8 mouse cellular contexts compared by ENCODE assay signal in genomic region chr1:171246709-171247452, GRCm38 (mm10). TPM values are rescaled to one million over a fixed set of nuclear protein-coding genes. Genes with fewer than 3 reads are reported as not detected.
A peak's percentile ranks its signal among the peaks of the same experiment; 100 is the strongest.
DNase-seq lines count a peak whose midpoint lies in the region; ATAC-seq and TF ChIP-seq lines count a peak whose summit lies in the region.

No protein-coding gene starts in this region.

- TF ChIP-seq POLR2A in brain, embryonic 14.5 days (IDR thresholded peaks at IDR 0.05; ENCODE audit: borderline replicate concordance, extremely low read depth, insufficient read depth, insufficient read length, poor library complexity, severe bottlenecking) = peak; percentile 87
- TF ChIP-seq POLR2A in liver, adult 2 months (IDR thresholded peaks at IDR 0.05; ENCODE audit: extremely low read depth, insufficient read depth, low read length) = peak; percentile 75
- TF ChIP-seq POLR2A in myocyte (IDR thresholded peaks at IDR 0.05; ENCODE audit: insufficient read length, low read depth) = peak; percentile 81

- peaks cover 19% of the 10 kb centered on the region for H3K79me3 ChIP-seq in C2C12 (ENCODE audit: low read depth)

- peak overlapping the region; percentile 98 for H3K9ac ChIP-seq in heart, embryonic 11.5 days (ENCODE audit: low read depth, low read length)
- peak overlapping the region; percentile 97 for H3K9ac ChIP-seq in kidney, embryonic 16.5 days (replicated peaks; ENCODE audit: low read length)
- peak overlapping the region; percentile 89 for H3K9ac ChIP-seq in liver, adult 2 months (ENCODE audit: low read depth, low read length)

- DNase-seq in brain, embryonic 14.5 days (ENCODE audit: low read depth) = peak; percentile 100
- peak; percentile 98 for DNase-seq in liver, adult 2 months (ENCODE audit: extremely low read depth, low read depth, low spot score)
- DNase-seq in splenic B cell, adult 2 months (ENCODE audit: low read depth, low spot score) = peak; percentile 98

- peaks cover 35% of the 10 kb centered on the region for H3K79me2 ChIP-seq in C2C12 (ENCODE audit: control insufficient read depth, insufficient read depth)
- peaks cover 9% of the 10 kb centered on the region; the same call in 1 of the 2 replicates for H3K79me2 ChIP-seq in liver, adult 2 months (ENCODE audit: control insufficient read depth, insufficient read depth, low read length)
- H3K79me2 ChIP-seq in myocyte (ENCODE audit: control insufficient read depth, insufficient read depth) = peaks cover 29% of the 10 kb centered on the region

- under 1% methylated on average over 41 of the region's 41 CpGs for WGBS in heart, embryonic 11.5 days (ENCODE audit: insufficient replicate concordance)
- WGBS in kidney, embryonic 16.5 days = under 1% methylated on average over 41 of the region's 41 CpGs
- WGBS in liver, adult 2 months = under 1% methylated on average over 41 of the region's 41 CpGs

- peak overlapping the region; percentile 92 for H3K27ac ChIP-seq in heart, embryonic 11.5 days (ENCODE audit: low read depth, low read length)
- H3K27ac ChIP-seq in kidney, embryonic 16.5 days (ENCODE audit: low read length) = peak overlapping the region; percentile 95
- H3K27ac ChIP-seq in liver, adult 2 months (replicated peaks; ENCODE audit: insufficient read depth, low read depth, low read length) = peak overlapping the region; percentile 83

- H3K4me2 ChIP-seq in heart, embryonic 11.5 days = peak overlapping the region; percentile 81
- H3K4me2 ChIP-seq in kidney, embryonic 16.5 days (replicated peaks; ENCODE audit: low read depth, low read length) = peak overlapping the region; percentile 87
- peak overlapping the region; percentile 98 for H3K4me2 ChIP-seq in myocyte (ENCODE audit: low read depth)

- peaks cover 38% of the 10 kb centered on the region for H3K4me1 ChIP-seq in erythroblast, embryonic 14.5 days (ENCODE audit: control insufficient read depth)
- peaks cover 34% of the 10 kb centered on the region for H3K4me1 ChIP-seq in heart, embryonic 11.5 days (ENCODE audit: control insufficient read depth, insufficient read depth, low read length)
- H3K4me1 ChIP-seq in kidney, embryonic 16.5 days (ENCODE audit: insufficient read depth, low read length) = peaks cover 53% of the 10 kb centered on the region
- H3K4me1 ChIP-seq in liver, adult 2 months (ENCODE audit: control insufficient read depth, insufficient read depth, low read length) = peaks cover 10% of the 10 kb centered on the region

- H3ac ChIP-seq in C2C12 (ENCODE audit: control insufficient read depth, insufficient read length, low read depth) (peak overlapping the region; percentile 100), myocyte (ENCODE audit: control insufficient read depth, insufficient read length) (no peak overlapping the region)

- TF ChIP-seq CTCF in C2C12 (IDR thresholded peaks at IDR 0.05; ENCODE audit: control insufficient read depth, insufficient read depth, insufficient read length) = peak; percentile 80
- peak; percentile 92 for TF ChIP-seq CTCF in brain, embryonic 14.5 days (IDR thresholded peaks at IDR 0.05; ENCODE audit: borderline replicate concordance, extremely low read depth, insufficient read depth, insufficient read length)
- peak; percentile 88 for TF ChIP-seq CTCF in liver, adult 2 months (IDR thresholded peaks at IDR 0.05; ENCODE audit: low read depth, low read length)

- H3K4me3 ChIP-seq in C2C12 (ENCODE audit: insufficient read depth, poor library complexity, severe bottlenecking) (peak overlapping the region; percentile 65), myocyte (peak overlapping the region; percentile 62)
- H3K4me3 ChIP-seq in erythroblast, embryonic 14.5 days (replicated peaks) = peak overlapping the region; percentile 72
- H3K4me3 ChIP-seq in heart, embryonic 11.5 days (ENCODE audit: low read depth, low read length) = peak overlapping the region; percentile 84
- H3K4me3 ChIP-seq in kidney, embryonic 16.5 days (ENCODE audit: low read length) = peak overlapping the region; percentile 93
- peak overlapping the region; percentile 77 for H3K4me3 ChIP-seq in liver, adult 2 months (ENCODE audit: insufficient read depth, low read depth, low read length)

- H3K36me3 ChIP-seq in C2C12 (ENCODE audit: control insufficient read depth, insufficient read depth) (peaks cover 7% of the 10 kb centered on the region), myocyte (ENCODE audit: control insufficient read depth, insufficient read depth) (no peaks in the 10 kb centered on the region)
- H3K36me3 ChIP-seq in erythroblast, embryonic 14.5 days (ENCODE audit: control insufficient read depth) = peaks cover 28% of the 10 kb centered on the region
- H3K36me3 ChIP-seq in heart, embryonic 11.5 days (ENCODE audit: control insufficient read depth, insufficient read depth, low read length) = peaks cover 6% of the 10 kb centered on the region; the same call in 1 of the 2 replicates
- peaks cover 32% of the 10 kb centered on the region for H3K36me3 ChIP-seq in kidney, embryonic 16.5 days (ENCODE audit: insufficient read depth, low read length)
- H3K36me3 ChIP-seq in liver, adult 2 months (ENCODE audit: control insufficient read depth, insufficient read depth, low read length) = peaks cover 12% of the 10 kb centered on the region
- H3K36me3 ChIP-seq in splenic B cell, adult 2 months (ENCODE audit: control insufficient read depth, insufficient read depth, low read length, poor library complexity, severe bottlenecking) = peaks cover 2% of the 10 kb centered on the region; the same call in 1 of the 2 replicates

- H3K27me3 ChIP-seq in C2C12 (ENCODE audit: control insufficient read depth, insufficient read depth, insufficient read length) (no peaks in the 10 kb centered on the region), myocyte (ENCODE audit: control insufficient read depth, insufficient read depth, insufficient read length) (no peaks in the 10 kb centered on the region)
- H3K27me3 ChIP-seq in erythroblast, embryonic 14.5 days (ENCODE audit: control insufficient read depth) = peaks cover 36% of the 10 kb centered on the region
- 0 out of 2 replicates have a peak, but pooled peaks cover 3% of the 10 kb centered on the region for H3K27me3 ChIP-seq in heart, embryonic 11.5 days (ENCODE audit: control insufficient read depth, insufficient read depth, low read length)
- no peaks in the 10 kb centered on the region for H3K27me3 ChIP-seq in kidney, embryonic 16.5 days (ENCODE audit: insufficient read depth, low read length)
- no peaks in the 10 kb centered on the region for H3K27me3 ChIP-seq in liver, adult 2 months (ENCODE audit: control insufficient read depth, insufficient read depth, low read length)
- no peaks in the 10 kb centered on the region for H3K27me3 ChIP-seq in splenic B cell, adult 2 months (ENCODE audit: control insufficient read depth, insufficient read depth, low read length, poor library complexity, severe bottlenecking)

- peak; percentile 87 for ATAC-seq in heart, embryonic 11.5 days (replicated peaks; ENCODE audit: insufficient number of reproducible peaks, low FRiP score, low TSS enrichment)
- ATAC-seq in kidney, embryonic 16.5 days (ENCODE audit: low FRiP score, low TSS enrichment) = peak; percentile 86

- no peaks in the 10 kb centered on the region for H3K9me3 ChIP-seq in erythroblast, embryonic 14.5 days (ENCODE audit: control insufficient read depth, low read length)
- H3K9me3 ChIP-seq in heart, embryonic 11.5 days (replicated peaks; ENCODE audit: control insufficient read depth, low read length) = no peaks in the 10 kb centered on the region
- H3K9me3 ChIP-seq in kidney, embryonic 16.5 days (ENCODE audit: low read length) = no peaks in the 10 kb centered on the region

RNA-seq across cellular contexts. Expression of gene Adamts4, which starts 3.3 kb away (rescaled TPM):
- polyA plus RNA-seq in C2C12 (2012; fragmentation: generic; extraction: Trizol) (6.7 TPM), myocyte (2012; fragmentation: generic; extraction: Trizol) (15.0 TPM)
- 4.1 and 4.6 TPM in 2 replicates for polyA plus RNA-seq in brain, embryonic 14.5 days (2012; rRNA removed)
- not detected in 2 replicates for polyA plus RNA-seq in erythroblast, embryonic 14.5 days (2012)
- polyA plus RNA-seq in heart, embryonic 11.5 days (2014; fragmentation: Nextera tagmentation; extraction: Ambion mirVana) = 1.5 and 1.7 TPM in 2 replicates
- polyA plus RNA-seq in kidney, embryonic 16.5 days (2015; fragmentation: Nextera tagmentation; extraction: Ambion mirVana) = 13.4 and 15.2 TPM in 2 replicates
- 0.09 and 0.13 TPM in 2 replicates for total RNA-seq in liver, adult 2 months (2014; rRNA removed)
- polyA plus RNA-seq in liver, adult 2 months (2012; rRNA removed) = 0.15 and 0.37 TPM in 2 replicates

RNA-seq across cellular contexts. Expression of gene Ndufs2, which starts 4.3 kb away (rescaled TPM):
- 227 TPM for polyA plus RNA-seq in C2C12 (2012; fragmentation: generic; extraction: Trizol)
- 130 and 153 TPM in 2 replicates for polyA plus RNA-seq in brain, embryonic 14.5 days (2012; rRNA removed)
- 7.0 and 7.5 TPM in 2 replicates for polyA plus RNA-seq in erythroblast, embryonic 14.5 days (2012)
- 446 and 471 TPM in 2 replicates for polyA plus RNA-seq in heart, embryonic 11.5 days (2014; fragmentation: Nextera tagmentation; extraction: Ambion mirVana)
- polyA plus RNA-seq in kidney, embryonic 16.5 days (2015; fragmentation: Nextera tagmentation; extraction: Ambion mirVana) = 311 and 368 TPM in 2 replicates
- total RNA-seq in liver, adult 2 months (2014; rRNA removed) = 272 and 275 TPM in 2 replicates
- polyA plus RNA-seq in liver, adult 2 months (2012; rRNA removed) = 174 and 195 TPM in 2 replicates
- 409 TPM for polyA plus RNA-seq in myocyte (2012; fragmentation: generic; extraction: Trizol)

RNA-seq across cellular contexts. Expression of gene Fcer1g, which starts 12.7 kb away (rescaled TPM):
- polyA plus RNA-seq in C2C12 (2012; fragmentation: generic; extraction: Trizol) = not detected
- polyA plus RNA-seq in brain, embryonic 14.5 days (2012; rRNA removed) = 16.5 and 18.2 TPM in 2 replicates
- 0.13 and 0.17 TPM in 2 replicates for polyA plus RNA-seq in erythroblast, embryonic 14.5 days (2012)
- 12.1 and 18.4 TPM in 2 replicates for polyA plus RNA-seq in heart, embryonic 11.5 days (2014; fragmentation: Nextera tagmentation; extraction: Ambion mirVana)
- polyA plus RNA-seq in kidney, embryonic 16.5 days (2015; fragmentation: Nextera tagmentation; extraction: Ambion mirVana) = 35.0 and 37.2 TPM in 2 replicates
- total RNA-seq in liver, adult 2 months (2014; rRNA removed) = 6.4 and 12.4 TPM in 2 replicates
- 21.3 and 50.7 TPM in 2 replicates for polyA plus RNA-seq in liver, adult 2 months (2012; rRNA removed)
- not detected for polyA plus RNA-seq in myocyte (2012; fragmentation: generic; extraction: Trizol)

RNA-seq across cellular contexts. Expression of gene Apoa2, which starts 22.0 kb away (rescaled TPM):
- polyA plus RNA-seq in C2C12 (2012; fragmentation: generic; extraction: Trizol) = not detected
- polyA plus RNA-seq in brain, embryonic 14.5 days (2012; rRNA removed) = 2.7 and 3.7 TPM in 2 replicates
- 0.42 and 2.1 TPM in 2 replicates for polyA plus RNA-seq in erythroblast, embryonic 14.5 days (2012)
- 13.6 and 55.4 TPM in 2 replicates for polyA plus RNA-seq in heart, embryonic 11.5 days (2014; fragmentation: Nextera tagmentation; extraction: Ambion mirVana)
- polyA plus RNA-seq in kidney, embryonic 16.5 days (2015; fragmentation: Nextera tagmentation; extraction: Ambion mirVana) = 22.4 and 32.2 TPM in 2 replicates
- 15,245 and 18,176 TPM in 2 replicates for total RNA-seq in liver, adult 2 months (2014; rRNA removed)
- 28,168 and 29,095 TPM in 2 replicates for polyA plus RNA-seq in liver, adult 2 months (2012; rRNA removed)
- polyA plus RNA-seq in myocyte (2012; fragmentation: generic; extraction: Trizol) = not detected

RNA-seq across cellular contexts. Expression of gene B4galt3, which starts 23.2 kb away (rescaled TPM):
- polyA plus RNA-seq in C2C12 (2012; fragmentation: generic; extraction: Trizol) (17.4 TPM), myocyte (2012; fragmentation: generic; extraction: Trizol) (19.3 TPM)
- 101 and 122 TPM in 2 replicates for polyA plus RNA-seq in brain, embryonic 14.5 days (2012; rRNA removed)
- polyA plus RNA-seq in erythroblast, embryonic 14.5 days (2012) = 11.1 and 11.6 TPM in 2 replicates
- polyA plus RNA-seq in heart, embryonic 11.5 days (2014; fragmentation: Nextera tagmentation; extraction: Ambion mirVana) = 48.4 and 49.4 TPM in 2 replicates
- 92.2 and 99.1 TPM in 2 replicates for polyA plus RNA-seq in kidney, embryonic 16.5 days (2015; fragmentation: Nextera tagmentation; extraction: Ambion mirVana)
- 4.8 and 6.4 TPM in 2 replicates for total RNA-seq in liver, adult 2 months (2014; rRNA removed)
- 16.1 and 23.9 TPM in 2 replicates for polyA plus RNA-seq in liver, adult 2 months (2012; rRNA removed)

Comparison
In these comparisons a context has a peak if more than half of its experiments do, and no peak if none do; other contexts are left out.
1. Peak in every context shown above with its lines: DNase-seq, ATAC-seq, H3K4me3 ChIP-seq and H3K27ac ChIP-seq.
2. RNA of gene Ndufs2, which starts 4.3 kb away (polyA plus RNA-seq): 446 to 471 TPM in heart, embryonic 11.5 days, 409 TPM in myocyte (single experiment), 311 to 368 TPM in kidney, embryonic 16.5 days, 227 TPM in C2C12 (single experiment), 174 to 195 TPM in liver, adult 2 months and 130 to 153 TPM in brain, embryonic 14.5 days; 7.0 to 7.5 TPM in erythroblast, embryonic 14.5 days; every median in the first group is over 10 times any median in the second.
3. RNA of gene Fcer1g, which starts 12.7 kb away (polyA plus RNA-seq): 21.3 to 50.7 TPM in liver, adult 2 months, 35.0 to 37.2 TPM in kidney, embryonic 16.5 days, 12.1 to 18.4 TPM in heart, embryonic 11.5 days and 16.5 to 18.2 TPM in brain, embryonic 14.5 days; 0.13 to 0.17 TPM in erythroblast, embryonic 14.5 days, not detected in C2C12 (single experiment) and not detected in myocyte (single experiment); every median in the first group is over 10 times any median in the second.